Mouse (Mus musculus) macrophage (primary cell): ENCODE data around the gene Sult2a3. TPM values are rescaled to one million over a fixed set of nuclear protein-coding genes. Genes with fewer than 3 reads are reported as not detected.
"Not testable (repeated sequence)": the region's sequence is repeated elsewhere in the genome, so short reads cannot be mapped to it uniquely, and the experiment has no call there.

Source experiments
- H3K27ac ChIP-seq: fragments of 350-480 bp; formaldehyde crosslinking; 2 replicates; pipeline ENCODE4 v1.9.0; 2021
- H3K36me3 ChIP-seq: fragments of 350-480 bp; formaldehyde crosslinking; 2 replicates; pipeline ENCODE4 v1.9.0; 2021; ENCODE audit errors: inconsistent target
- H3K4me3 ChIP-seq: fragments of 350-480 bp; formaldehyde crosslinking; 2 replicates; pipeline ENCODE4 v1.9.0; 2021; ENCODE audit errors: inconsistent target
- H3K79me2 ChIP-seq: fragments of 350-480 bp; formaldehyde crosslinking; 2 replicates; pipeline ENCODE4 v1.9.0; 2021; ENCODE audit errors: inconsistent target
- WGBS: methylation state at CpG from one replicate; pipeline ENCODE4 v1.1.7; 2026; ENCODE audit warnings: inconsistent platforms; ENCODE audit not compliant: missing documents; 5-methylcytosine and 5-hydroxymethylcytosine counted together
- polyA plus RNA-seq: library from polyadenylated mRNA; stranded (reverse); fragments of 250-400 nt; gene quantifications from 3 replicates; pipeline ENCODE4 v1.2.4, GENCODE M21; 2018; ENCODE audit warnings: inconsistent platforms
- total RNA-seq, 78 experiments: library from RNA; depleted of rRNA; stranded (reverse); fragments of 250-400 nt; gene quantifications; 1 replicate in 9 of 78; 2 replicates in 24 of 78; 3 replicates in 43 of 78; 4 replicates in 2 of 78; pipeline ENCODE4 v1.2.4; 2018; ENCODE audit warnings: inconsistent platforms in 56 of 78

The Sult2a3 gene
- total RNA-seq (2018; cell fraction: chromatin; rRNA removed): not detected
- not detected for total RNA-seq (2018; cell fraction: cytosol; rRNA removed)
- not detected for total RNA-seq (2018; cell fraction: nucleus; rRNA removed)
- not detected in 3 replicates for polyA plus RNA-seq

DNA sequence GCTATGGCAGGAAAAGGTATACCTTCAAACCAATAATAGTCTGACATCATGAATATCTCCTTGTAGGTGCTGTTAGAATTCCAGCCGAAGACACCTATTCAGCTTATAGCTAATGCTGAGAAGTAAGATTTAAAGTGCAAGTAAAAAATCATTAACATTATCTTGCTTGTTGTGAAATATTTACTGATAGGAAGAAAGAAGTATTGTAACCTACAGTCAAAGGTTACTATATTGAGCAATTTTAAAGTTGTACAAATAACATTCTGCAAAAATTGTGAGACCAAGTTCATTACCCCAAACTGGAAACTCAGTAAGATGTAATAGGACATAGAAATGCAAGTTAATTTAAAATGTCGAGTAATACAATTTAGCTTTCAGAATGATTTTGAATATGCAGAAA lies at the start of gene Sult2a3:
Sult2a3 (minus strand) TSS at position 101 of the 400 bp plus-strand sequence.
- 95% methylated on average over 2 of the region's 2 CpGs for WGBS
- Histone ChIP-seq H3K36me3 (no peaks in the 10 kb centered on the region), H3K4me3 (no peak within 1 kb of the TSS), H3K27ac (no peak within 1 kb of the TSS), H3K79me2 (no peaks in the 10 kb centered on the region)

DNA sequence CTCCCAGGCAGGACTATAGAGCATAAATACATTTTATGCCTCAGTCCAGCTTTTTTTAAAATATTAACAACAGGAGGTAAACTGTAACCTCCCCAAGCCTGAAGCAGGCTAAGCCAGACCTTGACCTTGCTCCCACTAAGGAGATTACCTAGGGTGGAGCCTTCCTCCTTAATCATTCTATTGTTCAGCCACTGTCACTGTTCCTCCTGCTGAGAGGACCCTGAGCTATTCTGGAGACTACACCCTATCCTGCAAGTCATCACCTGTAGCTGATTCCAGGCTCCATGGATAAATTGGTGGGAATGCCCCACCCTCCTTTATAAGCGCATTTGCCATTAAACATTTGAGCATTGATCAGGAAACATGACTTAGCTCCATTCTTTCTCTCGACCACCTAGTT lies 2.4 kb downstream of the Sult2a3 start:
- Histone ChIP-seq H3K27ac (no peak overlapping the region), H3K36me3 (no peaks in the 10 kb centered on the region), H3K4me3 (no peak overlapping the region), H3K79me2 (no peaks in the 10 kb centered on the region)
- WGBS: 77% methylated on average over 2 of the region's 2 CpGs

DNA sequence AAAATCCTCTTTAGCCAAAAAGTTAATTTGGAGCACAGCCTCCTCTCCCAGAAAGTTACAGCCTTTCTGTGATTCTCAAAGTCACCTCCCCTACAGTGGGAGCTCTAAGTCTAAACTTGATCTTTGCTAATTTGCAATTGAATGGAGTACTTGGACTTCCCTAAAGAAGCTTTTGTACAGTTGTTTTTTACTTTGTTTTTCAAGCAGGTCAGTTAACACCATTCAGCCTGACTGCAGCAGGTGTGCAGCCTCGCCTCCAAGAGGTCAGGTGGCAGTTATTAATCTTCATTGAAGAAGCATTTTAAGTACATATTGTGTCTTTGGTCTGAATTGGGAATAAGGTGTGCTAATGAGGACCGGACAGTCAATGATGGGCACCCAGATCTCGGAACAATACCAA lies 3.0 kb downstream of the Sult2a3 start:
- H3K27ac ChIP-seq, H3K79me2 ChIP-seq, H3K36me3 ChIP-seq, H3K4me3 ChIP-seq: not testable (repeated sequence)
- 58% methylated on average over 3 of the region's 3 CpGs for WGBS

DNA sequence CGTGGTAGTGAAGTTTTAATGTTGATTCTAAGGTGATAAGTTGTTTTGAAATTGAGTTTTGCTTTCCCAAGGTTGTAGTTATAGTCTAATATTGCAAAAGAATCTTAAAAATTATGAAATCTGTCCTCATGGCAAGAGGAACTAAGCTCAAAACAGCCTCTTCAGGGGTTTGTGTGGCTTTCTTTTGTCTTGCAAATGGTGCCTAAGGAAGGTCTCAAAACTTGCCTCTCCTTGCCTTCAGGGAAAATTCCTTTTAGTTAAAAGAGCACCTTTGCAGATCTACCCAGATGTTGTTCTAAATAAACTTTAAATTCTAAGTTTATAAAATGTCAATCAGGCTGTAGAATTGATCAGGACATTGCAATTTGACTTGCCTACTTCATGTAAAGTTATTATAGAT lies 6.1 kb downstream of the Sult2a3 start:
- Histone ChIP-seq H3K4me3 (no peak overlapping the region), H3K36me3 (no peaks in the 10 kb centered on the region), H3K79me2 (no peaks in the 10 kb centered on the region), H3K27ac (no peak overlapping the region)
- 25% methylated on average over 1 of the region's 1 CpGs for WGBS

DNA sequence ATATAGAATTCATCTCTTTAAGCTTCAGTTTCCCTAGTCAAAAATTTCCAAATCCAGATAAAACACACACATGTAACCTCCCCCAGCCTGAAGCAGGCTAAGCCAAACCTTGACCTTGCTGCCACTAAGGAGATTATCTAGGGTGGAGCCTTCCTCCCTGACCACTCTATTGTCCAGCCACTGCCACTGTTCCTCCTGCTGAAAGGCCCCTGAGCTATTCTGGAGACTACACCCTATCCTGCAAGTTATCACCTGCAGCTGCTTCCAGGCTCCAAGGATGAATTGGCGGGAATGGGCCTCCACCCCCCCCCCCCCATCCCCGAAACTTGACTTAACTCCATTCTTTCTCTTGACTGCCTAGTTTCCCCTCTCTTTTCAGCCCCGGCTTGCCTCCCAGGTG lies 8.4 kb downstream of the Sult2a3 start:
- H3K27ac ChIP-seq, H3K36me3 ChIP-seq, H3K4me3 ChIP-seq, H3K79me2 ChIP-seq: not testable (repeated sequence)
- WGBS: 67% methylated on average over 2 of the region's 3 CpGs

DNA sequence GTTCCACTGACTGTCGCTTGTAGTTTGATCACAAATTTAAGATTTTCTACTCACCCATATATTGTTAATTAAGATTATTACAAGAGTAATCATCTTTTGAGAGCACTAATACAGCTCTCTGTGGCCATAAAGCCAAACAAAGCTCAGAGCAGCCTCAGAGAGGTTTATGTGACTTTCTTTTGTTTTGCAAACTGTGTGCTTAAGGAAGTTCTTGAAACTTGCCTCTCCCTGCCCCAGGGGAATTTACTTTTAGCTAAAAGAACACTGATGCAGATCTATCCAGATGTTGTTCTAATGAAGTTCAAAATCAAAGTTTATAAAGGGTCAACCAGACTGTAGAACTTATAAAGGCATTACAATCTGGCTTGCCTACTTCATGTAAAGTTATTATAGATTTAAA lies 75.0 kb downstream of the Sult2a3 start:
- H3K79me2 ChIP-seq, H3K4me3 ChIP-seq, H3K36me3 ChIP-seq, H3K27ac ChIP-seq: not testable (repeated sequence)
- WGBS: 67% methylated on average over 1 of the region's 1 CpGs

DNA sequence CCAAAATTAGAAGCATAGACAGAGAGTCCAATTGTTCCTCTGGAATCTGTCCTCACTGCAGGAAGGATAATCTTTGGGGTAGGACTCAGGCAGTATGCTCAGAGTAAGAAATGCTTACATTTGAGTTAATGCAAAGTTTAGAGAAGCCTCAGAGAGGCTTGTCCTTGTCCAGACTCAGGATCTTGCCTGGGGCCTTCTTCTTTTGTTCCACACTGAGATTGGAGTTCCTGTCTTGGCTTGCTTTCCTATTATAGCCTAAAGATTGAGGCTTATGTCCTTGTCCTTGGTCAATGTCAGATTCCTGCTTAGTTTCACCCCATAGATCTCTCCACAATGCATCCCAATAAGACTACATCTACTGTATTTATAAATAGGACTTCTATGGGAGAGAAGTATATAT lies 92.0 kb downstream of the Sult2a3 start:
- H3K36me3 ChIP-seq, H3K27ac ChIP-seq, H3K4me3 ChIP-seq, H3K79me2 ChIP-seq: not testable (repeated sequence)

Other genes with a start within 250 kb of the Sult2a3 start
- not detected in 3 replicates for gene Sult2a4, start 133.4 kb downstream of the Sult2a3 start, polyA plus RNA-seq
- gene Sult2a6, start 131.8 kb upstream of the Sult2a3 start, polyA plus RNA-seq: not detected in 3 replicates
- not detected in 3 replicates for gene Obox8, start 210.5 kb upstream of the Sult2a3 start, polyA plus RNA-seq